Mouse (Mus musculus): Measurements from ENCODE around the gene Itga4. TPM values are rescaled to one million over a fixed set of nuclear protein-coding genes. Genes with fewer than 3 reads are reported as not detected.

The Itga4 gene
- polyA plus RNA-seq (2015; fragmentation: Nextera tagmentation; extraction: Ambion mirVana): 33.1 and 34.4 TPM in 2 replicates

GRCm38 (mm10) chr2:79255192-79256000 lies at the start of gene Itga4:
Gene Itga4, plus strand, starts transcription at chr2:79255426.

Other genes with a start within 250 kb of the Itga4 start
- 0.06 TPM in 1 of 2 replicates, not detected in the other for gene Neurod1, start 201.3 kb downstream of the Itga4 start, polyA plus RNA-seq (2015; fragmentation: Nextera tagmentation; extraction: Ambion mirVana)
- gene Cerkl, start 201.4 kb downstream of the Itga4 start, polyA plus RNA-seq (2015; fragmentation: Nextera tagmentation; extraction: Ambion mirVana): 5.2 and 6.5 TPM in 2 replicates